Mouse (Mus musculus) heart, postnatal 0 days (tissue): ENCODE data around the gene Adh7. TPM values are rescaled to one million over a fixed set of nuclear protein-coding genes. Genes with fewer than 3 reads are reported as not detected.

ENCODE experiments used
- ATAC-seq: fragments of 200-750 bp; cut with Nextera tagmentation; 2 replicates; pipeline ENCODE4 v1.8.0; 2017; ENCODE audit warnings: low read depth, moderate number of reproducible peaks, moderate library complexity; ENCODE audit not compliant: insufficient read depth
- DNase-seq: peaks from one replicate; pipeline ENCODE4 v3.0.0-alpha.2; 2016; ENCODE audit warnings: low spot score
- H3K27ac ChIP-seq: fragments of 300-500 bp; sonication (generic); 2 replicates; pipeline ENCODE4 v1.5.1; 2014; ENCODE audit warnings: low read depth, mild to moderate bottlenecking
- H3K27me3 ChIP-seq: fragments of 300-500 bp; sonication (generic); 2 replicates; pipeline ENCODE4 v1.6.1; 2014; ENCODE audit warnings: low read length, mixed read lengths; ENCODE audit not compliant: control insufficient read depth, insufficient read depth
- H3K36me3 ChIP-seq: fragments of 300-500 bp; sonication (generic); replicated peaks from 2 replicates; pipeline ENCODE4 v1.6.1; 2014; ENCODE audit warnings: low read length, mixed read lengths; ENCODE audit not compliant: control insufficient read depth, insufficient read depth
- H3K4me1 ChIP-seq: fragments of 300-500 bp; sonication (generic); 2 replicates; pipeline ENCODE4 v1.6.1; 2014; ENCODE audit warnings: antibody characterized with exemption; ENCODE audit not compliant: control insufficient read depth, insufficient read depth
- H3K4me2 ChIP-seq: fragments of 300-500 bp; sonication (generic); 2 replicates; pipeline ENCODE4 v1.6.1; 2014; ENCODE audit warnings: low read depth, mild to moderate bottlenecking, low read length, moderate library complexity
- H3K4me3 ChIP-seq: fragments of 300-500 bp; sonication (generic); 2 replicates; pipeline ENCODE4 v1.5.1; 2014; ENCODE audit warnings: low read depth, low read length
- H3K9ac ChIP-seq: fragments of 300-500 bp; sonication (generic); replicated peaks from 2 replicates; pipeline ENCODE4 v1.6.1; 2014; ENCODE audit warnings: low read depth, low read length, mixed read lengths
- H3K9me3 ChIP-seq: fragments of 300-500 bp; sonication (generic); replicated peaks from 2 replicates; pipeline ENCODE4 v1.6.1; 2016; ENCODE audit warnings: low read length; ENCODE audit not compliant: control insufficient read depth
- CTCF ChIP-seq: IDR thresholded peaks from 2 replicates; pipeline ENCODE4 v1.5.1; 2016; ENCODE audit warnings: antibody characterized with exemption, control low read depth, low read depth
- EP300 ChIP-seq: IDR thresholded peaks from 2 replicates; pipeline ENCODE4 v1.6.1; 2016; ENCODE audit warnings: antibody characterized with exemption, low read depth
- WGBS: fragments of 180-500 bp; shearing (Covaris S2); extraction: QIAGEN DNeasy Blood & Tissue Kit; methylation state at CpG from one replicate; pipeline ENCODE4 v1.1.7; 2014; 5-methylcytosine and 5-hydroxymethylcytosine counted together
- polyA plus RNA-seq: library from polyadenylated mRNA; unstranded; fragments of >200 nt; fragmentation: Nextera tagmentation; extraction: Ambion mirVana; gene quantifications from 2 replicates; pipeline ENCODE4 v1.2.1, GENCODE M21; 2015
- total RNA-seq: library from RNA; depleted of rRNA; stranded (reverse); fragments of >200 nt; gene quantifications from 2 replicates; pipeline ENCODE4 v1.2.3, GENCODE M21; 2014; ENCODE audit warnings: low replicate concordance

Adh7 gene
- total and polyA plus RNA-seq, 2 experiments from 2014 or later = not detected

DNA sequence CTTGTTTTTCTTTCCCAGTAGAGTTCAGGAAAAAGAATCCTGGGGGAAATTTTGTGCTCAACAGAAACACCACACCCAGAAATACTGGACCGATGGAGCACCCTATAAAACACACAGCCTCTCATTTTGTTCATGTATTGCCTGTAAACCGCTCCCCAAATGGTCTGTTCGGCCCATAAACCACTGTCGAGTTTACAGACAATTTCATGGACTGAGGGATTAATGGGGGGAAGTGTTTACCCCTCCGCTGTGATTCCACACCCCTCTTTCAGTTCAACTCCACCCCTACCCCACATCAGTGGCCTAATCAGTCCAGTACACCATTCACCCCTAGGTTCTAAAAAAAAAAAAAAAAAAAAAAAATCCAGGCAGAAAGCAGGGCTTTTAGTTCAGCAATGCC lies 23.4 kb downstream of the Adh7 start:
- Histone ChIP-seq H3K4me3 (no peak overlapping the region), H3K4me1 (no peaks in the 10 kb centered on the region), H3K27ac (no peak overlapping the region), H3K4me2 (no peak overlapping the region), H3K9ac (no peak overlapping the region), H3K9me3 (no peaks in the 10 kb centered on the region), H3K36me3 (no peaks in the 10 kb centered on the region), H3K27me3 (no peaks in the 10 kb centered on the region)
- ATAC-seq (no peak), DNase-seq (no peak)
- WGBS = 83% methylated on average over 5 of the region's 5 CpGs
- TF ChIP-seq EP300 (no peak), CTCF (no peak)

GRCm38 (mm10) chr3:138241371-138241770 lies 23.8 kb downstream of the Adh7 start:
- Histone ChIP-seq H3K27me3 (no peaks in the 10 kb centered on the region), H3K4me3 (no peak overlapping the region), H3K36me3 (no peaks in the 10 kb centered on the region), H3K4me2 (no peak overlapping the region), H3K9me3 (no peaks in the 10 kb centered on the region), H3K4me1 (no peaks in the 10 kb centered on the region), H3K9ac (no peak overlapping the region), H3K27ac (no peak overlapping the region)
- ATAC-seq (no peak), DNase-seq (no peak)
- TF ChIP-seq CTCF (no peak), EP300 (no peak)
- whole genome bisulfite sequencing = 36% methylated on average over 6 of the region's 6 CpGs

- no peaks in the 10 kb centered on the region for H3K9me3 ChIP-seq
- no peak for ATAC-seq
- TF ChIP-seq CTCF (no peak), EP300 (no peak)
- no peak overlapping the region for H3K4me2 ChIP-seq
- no peaks in the 10 kb centered on the region for H3K4me1 ChIP-seq
- DNase-seq = no peak
- H3K4me3 ChIP-seq = no peak overlapping the region
- H3K27me3 ChIP-seq = no peaks in the 10 kb centered on the region
- 81% methylated on average over 14 of the region's 14 CpGs for WGBS
- no peaks in the 10 kb centered on the region for H3K36me3 ChIP-seq
- H3K9ac ChIP-seq = no peak overlapping the region
- no peak overlapping the region for H3K27ac ChIP-seq
Measured at GRCm38 (mm10) chr3:138242021-138242726, 24.6 kb downstream of the Adh7 start.

DNA sequence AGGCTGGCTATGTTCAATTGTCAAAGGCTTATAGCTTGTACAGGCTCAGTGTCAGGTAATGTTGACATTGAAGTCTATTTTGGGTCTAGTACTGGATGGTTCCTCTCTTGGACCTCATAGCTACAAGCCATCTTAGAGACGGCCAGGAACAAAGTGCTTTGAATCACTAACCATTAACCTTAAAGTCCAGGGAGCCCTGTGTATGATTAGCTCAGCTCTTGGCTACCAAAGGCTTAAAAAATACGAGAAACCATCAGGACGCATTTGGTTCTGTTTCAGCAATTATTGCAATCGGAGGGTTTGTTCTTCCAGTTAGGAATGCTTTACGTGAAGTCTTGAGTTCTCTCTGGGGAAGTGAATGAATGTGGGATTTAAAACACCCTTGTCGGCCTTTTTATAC lies 25.4 kb downstream of the Adh7 start:
- no peaks in the 10 kb centered on the region for H3K9me3 ChIP-seq
- ATAC-seq (no peak), DNase-seq (no peak)
- no peak overlapping the region for H3K9ac ChIP-seq
- no peaks in the 10 kb centered on the region for H3K4me1 ChIP-seq
- no peak overlapping the region for H3K4me3 ChIP-seq
- WGBS = 86% methylated on average over 6 of the region's 6 CpGs
- no peak for TF ChIP-seq EP300
- TF ChIP-seq CTCF = no peak
- H3K36me3 ChIP-seq = no peaks in the 10 kb centered on the region
- no peak overlapping the region for H3K27ac ChIP-seq
- no peaks in the 10 kb centered on the region for H3K27me3 ChIP-seq
- H3K4me2 ChIP-seq = no peak overlapping the region

DNA sequence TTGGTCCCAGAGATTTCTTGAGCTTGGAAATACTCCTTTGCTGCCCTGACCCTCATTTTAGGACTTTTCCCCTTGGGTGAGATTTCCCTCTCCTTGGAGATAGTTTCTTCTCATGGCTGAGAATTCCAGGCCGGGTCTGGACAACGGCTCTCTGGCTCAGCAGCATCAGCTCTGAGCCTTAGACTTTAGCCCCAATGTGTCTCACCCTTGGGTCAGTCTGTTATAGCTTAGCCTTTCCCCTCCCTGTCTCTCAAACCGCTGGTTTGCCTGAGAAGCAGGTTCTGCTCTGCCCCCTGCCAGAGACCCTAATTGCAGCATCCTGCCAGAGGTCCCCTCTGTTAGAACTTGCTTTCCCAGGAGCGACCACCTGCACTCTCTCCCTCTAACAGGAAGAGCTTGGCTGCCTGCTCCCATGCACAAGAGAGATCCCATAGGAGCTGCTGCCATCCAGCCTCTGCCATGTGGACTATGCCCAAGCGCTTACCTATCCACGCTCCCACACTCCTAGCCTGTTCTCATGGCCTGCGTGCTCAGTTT lies 26.8 kb downstream of the Adh7 start:
- no peak overlapping the region for H3K4me2 ChIP-seq
- DNase-seq = no peak
- H3K36me3 ChIP-seq = no peaks in the 10 kb centered on the region
- H3K27ac ChIP-seq = no peak overlapping the region
- ATAC-seq = no peak
- H3K9me3 ChIP-seq = no peaks in the 10 kb centered on the region
- 69% methylated on average over 7 of the region's 7 CpGs for WGBS
- TF ChIP-seq EP300 = no peak
- H3K27me3 ChIP-seq = no peaks in the 10 kb centered on the region
- H3K4me1 ChIP-seq = no peaks in the 10 kb centered on the region
- H3K4me3 ChIP-seq = no peak overlapping the region
- H3K9ac ChIP-seq = no peak overlapping the region

- H3K9ac ChIP-seq = no peak overlapping the region
- H3K4me3 ChIP-seq = no peak overlapping the region
- H3K9me3 ChIP-seq = no peaks in the 10 kb centered on the region
- no peak overlapping the region for H3K27ac ChIP-seq
- no peaks in the 10 kb centered on the region for H3K4me1 ChIP-seq
- H3K36me3 ChIP-seq = no peaks in the 10 kb centered on the region
- H3K4me2 ChIP-seq = no peak overlapping the region
- no peak for DNase-seq
- H3K27me3 ChIP-seq = no peaks in the 10 kb centered on the region
- no peak for TF ChIP-seq CTCF
- TF ChIP-seq EP300 = no peak
- ATAC-seq = no peak
Measured at GRCm38 (mm10) chr3:138246511-138247020, 29.0 kb downstream of the Adh7 start.
